Mouse (Mus musculus) midbrain, postnatal 0 days (tissue): ENCODE measurements around the gene Zfp239. TPM values are rescaled to one million over a fixed set of nuclear protein-coding genes. Genes with fewer than 3 reads are reported as not detected.

ENCODE experiments used
- ATAC-seq: fragments of 200-750 bp; cut with Nextera tagmentation; 2 replicates; pipeline ENCODE4 v1.8.0; 2017; ENCODE audit warnings: moderate number of reproducible peaks, mild to moderate bottlenecking, moderate TSS enrichment, moderate library complexity; ENCODE audit not compliant: low FRiP score
- DNase-seq: peaks from one replicate; pipeline ENCODE4 v3.0.0-alpha.2; 2015; ENCODE audit warnings: low spot score
- H3K27ac ChIP-seq: fragments of 300-500 bp; sonication (generic); 2 replicates; pipeline ENCODE4 v1.5.1; 2014; ENCODE audit warnings: low read depth, mild to moderate bottlenecking, low read length, mixed read lengths
- H3K27me3 ChIP-seq: fragments of 300-500 bp; sonication (generic); 2 replicates; pipeline ENCODE4 v1.6.1; 2014; ENCODE audit warnings: low read length, control low read depth, mixed read lengths; ENCODE audit not compliant: insufficient read depth
- H3K36me3 ChIP-seq: fragments of 300-500 bp; sonication (generic); 2 replicates; pipeline ENCODE4 v1.6.1; 2014; ENCODE audit warnings: low read length, control low read depth, mixed read lengths; ENCODE audit not compliant: insufficient read depth
- H3K4me1 ChIP-seq: fragments of 300-500 bp; sonication (generic); 2 replicates; pipeline ENCODE4 v1.6.1; 2014; ENCODE audit warnings: mild to moderate bottlenecking, control low read depth, antibody characterized with exemption, low read length, mixed read lengths; ENCODE audit not compliant: insufficient read depth
- H3K4me2 ChIP-seq: fragments of 300-500 bp; sonication (generic); 2 replicates; pipeline ENCODE4 v1.6.1; 2014; ENCODE audit warnings: low read depth, mild to moderate bottlenecking, low read length, mixed read lengths; ENCODE audit not compliant: poor library complexity, severe bottlenecking
- H3K4me3 ChIP-seq: fragments of 300-500 bp; sonication (generic); 2 replicates; pipeline ENCODE4 v1.5.1; 2014; ENCODE audit warnings: low read depth, mild to moderate bottlenecking, low read length, moderate library complexity
- H3K9ac ChIP-seq: fragments of 300-500 bp; sonication (generic); replicated peaks from 2 replicates; pipeline ENCODE4 v1.6.1; 2014; ENCODE audit warnings: mild to moderate bottlenecking, low read length, moderate library complexity, mixed read lengths; ENCODE audit not compliant: poor library complexity, severe bottlenecking
- H3K9me3 ChIP-seq: fragments of 300-500 bp; sonication (generic); 2 replicates; pipeline ENCODE4 v1.6.1; 2016; ENCODE audit warnings: low read length, control low read depth
- CTCF ChIP-seq: IDR thresholded peaks from 2 replicates; pipeline ENCODE4 v1.5.1; 2016; ENCODE audit warnings: antibody characterized with exemption, mild to moderate bottlenecking
- WGBS: fragments of 180-500 bp; shearing (Covaris S2); extraction: QIAGEN DNeasy Blood & Tissue Kit; methylation state at CpG from one replicate; pipeline ENCODE4 v1.1.7; 2014; 5-methylcytosine and 5-hydroxymethylcytosine counted together
- polyA plus RNA-seq: library from polyadenylated mRNA; unstranded; fragments of >200 nt; fragmentation: Nextera tagmentation; extraction: Ambion mirVana; gene quantifications from 2 replicates; pipeline ENCODE4 v1.2.1, GENCODE M21; 2015
- total RNA-seq: library from RNA; depleted of rRNA; stranded (reverse); fragments of >200 nt; gene quantifications from 2 replicates; pipeline ENCODE4 v1.2.3, GENCODE M21; 2014

The Zfp239 gene
- total and polyA plus RNA-seq, 2 experiments from 2014 or later = 14.5 to 16.6 TPM

- Histone ChIP-seq H3K9ac (peak overlapping the region; percentile 85), H3K9me3 (no peaks in the 10 kb centered on the region), H3K4me3 (peak overlapping the region; percentile 81), H3K27ac (peak overlapping the region; percentile 88), H3K4me2 (peak overlapping the region; percentile 97), H3K27me3 (no peaks in the 10 kb centered on the region), H3K4me1 (no peaks in the 10 kb centered on the region; the same call in 1 of the 2 replicates), H3K36me3 (no peaks in the 10 kb centered on the region)
- WGBS = under 1% methylated on average over 52 of the region's 68 CpGs
- DNase-seq (peak; percentile 99), ATAC-seq (peak; percentile 99)
- TF ChIP-seq CTCF = peak; percentile 22
These were observed 44.8 kb downstream of the Zfp239 start for GRCm38 (mm10) chr6:117906590-117907271.

- H3K27ac ChIP-seq = peak overlapping the region; percentile 88
- peak overlapping the region; percentile 85 for H3K9ac ChIP-seq
- TF ChIP-seq CTCF = no peak
- H3K27me3 ChIP-seq = no peaks in the 10 kb centered on the region
- H3K36me3 ChIP-seq = no peaks in the 10 kb centered on the region
- no peaks in the 10 kb centered on the region; the same call in 1 of the 2 replicates for H3K4me1 ChIP-seq
- H3K9me3 ChIP-seq = no peaks in the 10 kb centered on the region
- under 1% methylated on average over 53 of the region's 77 CpGs for WGBS
- H3K4me2 ChIP-seq = peak overlapping the region; percentile 97
- peak overlapping the region; percentile 81 for H3K4me3 ChIP-seq
- DNase-seq (peak; percentile 71), ATAC-seq (peak; percentile 39)
These were observed 45.5 kb downstream of the Zfp239 start for GRCm38 (mm10) chr6:117907301-117907978.

- H3K27ac ChIP-seq = 0 out of 2 replicates have a peak overlapping the region, but pooled peaks have one; percentile 88
- no peaks in the 10 kb centered on the region; the same call in 1 of the 2 replicates for H3K4me1 ChIP-seq
- WGBS = under 1% methylated on average over 26 of the region's 26 CpGs
These were observed 46.1 kb downstream of the Zfp239 start for GRCm38 (mm10) chr6:117907979-117908355.

GRCm38 (mm10) chr6:117908424-117908900, 46.6 kb downstream of the Zfp239 start:
- no peaks in the 10 kb centered on the region; the same call in 1 of the 2 replicates for H3K4me1 ChIP-seq
- no peak for ATAC-seq
- H3K27ac ChIP-seq = no peak overlapping the region
- DNase-seq = no peak
- 3% methylated on average over 14 of the region's 14 CpGs for WGBS
- no peaks in the 10 kb centered on the region for H3K9me3 ChIP-seq
- peak overlapping the region; percentile 81 for H3K4me3 ChIP-seq
- no peaks in the 10 kb centered on the region for H3K36me3 ChIP-seq
- peak overlapping the region; percentile 97 for H3K4me2 ChIP-seq
- no peaks in the 10 kb centered on the region for H3K27me3 ChIP-seq
- no peak for TF ChIP-seq CTCF
- H3K9ac ChIP-seq = no peak overlapping the region

More at GRCm38 (mm10) chr6:117907979-117908355, 46.1 kb downstream of the Zfp239 start:
- H3K4me3 ChIP-seq = peak overlapping the region; percentile 81
- ATAC-seq (no peak), DNase-seq (no peak)
- no peaks in the 10 kb centered on the region for H3K9me3 ChIP-seq
- H3K9ac ChIP-seq = peak overlapping the region; percentile 85
- H3K4me2 ChIP-seq = peak overlapping the region; percentile 97
- no peaks in the 10 kb centered on the region for H3K36me3 ChIP-seq
- no peak for TF ChIP-seq CTCF
- H3K27me3 ChIP-seq = no peaks in the 10 kb centered on the region

- no peak for TF ChIP-seq CTCF
- 85% methylated on average over 6 of the region's 6 CpGs for WGBS
- no peak overlapping the region for H3K27ac ChIP-seq
- H3K9me3 ChIP-seq = no peaks in the 10 kb centered on the region
- no peaks in the 10 kb centered on the region for H3K36me3 ChIP-seq
- no peak overlapping the region for H3K4me3 ChIP-seq
- no peak overlapping the region for H3K9ac ChIP-seq
- H3K4me1 ChIP-seq = no peaks in the 10 kb centered on the region; the same call in 1 of the 2 replicates
- DNase-seq (no peak), ATAC-seq (no peak)
- H3K4me2 ChIP-seq = no peak overlapping the region
- H3K27me3 ChIP-seq = no peaks in the 10 kb centered on the region
These were observed 48.3 kb downstream of the Zfp239 start for GRCm38 (mm10) chr6:117910120-117910661.
